Mouse (Mus musculus): ENCODE data around the gene Stam.

Stam gene

GRCm38 (mm10) chr2:14146913-14147312 is 73.0 kb downstream of the Stam start:
- DNase-seq (ENCODE audit: low read depth, low spot score), result peak; percentile 50

GRCm38 (mm10) chr2:14150829-14151228 is 76.9 kb downstream of the Stam start:
- Histone ChIP-seq H3K36me3 (ENCODE audit: control insufficient read depth, insufficient read depth, low read length, poor library complexity, severe bottlenecking) (no peaks in the 10 kb centered on the region), H3K27me3 (ENCODE audit: control insufficient read depth, insufficient read depth, low read length, poor library complexity, severe bottlenecking) (no peaks in the 10 kb centered on the region)
- DNase-seq (ENCODE audit: low read depth, low spot score), result peak; percentile 48

More at GRCm38 (mm10) chr2:14146913-14147312, 73.0 kb downstream of the Stam start:
- Histone ChIP-seq H3K36me3 (ENCODE audit: control insufficient read depth, insufficient read depth, low read length, poor library complexity, severe bottlenecking) (peaks cover 3% of the 10 kb centered on the region; the same call in 1 of the 2 replicates), H3K27me3 (ENCODE audit: control insufficient read depth, insufficient read depth, low read length, poor library complexity, severe bottlenecking) (no peaks in the 10 kb centered on the region)

- DNase-seq (ENCODE audit: low read depth, low spot score), result no peak
- Histone ChIP-seq H3K36me3 (ENCODE audit: control insufficient read depth, insufficient read depth, low read length, poor library complexity, severe bottlenecking) (no peaks in the 10 kb centered on the region), H3K27me3 (ENCODE audit: control insufficient read depth, insufficient read depth, low read length, poor library complexity, severe bottlenecking) (no peaks in the 10 kb centered on the region)
These were observed 78.0 kb downstream of the Stam start for GRCm38 (mm10) chr2:14151854-14152253.

- no peaks in the 10 kb centered on the region for H3K36me3 ChIP-seq (ENCODE audit: control insufficient read depth, insufficient read depth, low read length, poor library complexity, severe bottlenecking)
- no peaks in the 10 kb centered on the region for H3K27me3 ChIP-seq (ENCODE audit: control insufficient read depth, insufficient read depth, low read length, poor library complexity, severe bottlenecking)
- DNase-seq (ENCODE audit: low read depth, low spot score), result no peak
These were observed 85.1 kb downstream of the Stam start for GRCm38 (mm10) chr2:14159047-14159446.

- DNase-seq (ENCODE audit: low read depth, low spot score), result peak; percentile 7
- Histone ChIP-seq H3K27me3 (ENCODE audit: control insufficient read depth, insufficient read depth, low read length, poor library complexity, severe bottlenecking) (no peaks in the 10 kb centered on the region), H3K36me3 (ENCODE audit: control insufficient read depth, insufficient read depth, low read length, poor library complexity, severe bottlenecking) (no peaks in the 10 kb centered on the region)
These were observed 85.9 kb downstream of the Stam start for GRCm38 (mm10) chr2:14159756-14160155.

GRCm38 (mm10) chr2:14164459-14165030 is 90.6 kb downstream of the Stam start:
- Histone ChIP-seq H3K36me3 (ENCODE audit: control insufficient read depth, insufficient read depth, low read length, poor library complexity, severe bottlenecking) (no peaks in the 10 kb centered on the region), H3K27me3 (ENCODE audit: control insufficient read depth, insufficient read depth, low read length, poor library complexity, severe bottlenecking) (no peaks in the 10 kb centered on the region)
- no peak for DNase-seq (ENCODE audit: low read depth, low spot score)

- H3K27me3 ChIP-seq (ENCODE audit: control insufficient read depth, insufficient read depth, low read length, poor library complexity, severe bottlenecking), result no peaks in the 10 kb centered on the region
- no peaks in the 10 kb centered on the region for H3K36me3 ChIP-seq (ENCODE audit: control insufficient read depth, insufficient read depth, low read length, poor library complexity, severe bottlenecking)
- DNase-seq (ENCODE audit: low read depth, low spot score), result no peak
These were observed 91.2 kb downstream of the Stam start for GRCm38 (mm10) chr2:14165066-14165465.

GRCm38 (mm10) chr2:14165618-14166344 is 91.9 kb downstream of the Stam start:
- no peak for DNase-seq (ENCODE audit: low read depth, low spot score)
- Histone ChIP-seq H3K36me3 (ENCODE audit: control insufficient read depth, insufficient read depth, low read length, poor library complexity, severe bottlenecking) (no peaks in the 10 kb centered on the region), H3K27me3 (ENCODE audit: control insufficient read depth, insufficient read depth, low read length, poor library complexity, severe bottlenecking) (no peaks in the 10 kb centered on the region)

- no peaks in the 10 kb centered on the region for H3K36me3 ChIP-seq (ENCODE audit: control insufficient read depth, insufficient read depth, low read length, poor library complexity, severe bottlenecking)
- no peak for DNase-seq (ENCODE audit: low read depth, low spot score)
These were observed 93.8 kb downstream of the Stam start for GRCm38 (mm10) chr2:14167721-14168120.

GRCm38 (mm10) chr2:14174334-14174733 is 100.4 kb downstream of the Stam start, which contains the start of gene Tmem236:
Gene Tmem236 (plus strand): TSS chr2:14174523.
- no peaks in the 10 kb centered on the region for H3K27me3 ChIP-seq (ENCODE audit: control insufficient read depth, insufficient read depth, low read length, poor library complexity, severe bottlenecking)
- H3K36me3 ChIP-seq (ENCODE audit: control insufficient read depth, insufficient read depth, low read length, poor library complexity, severe bottlenecking), result no peaks in the 10 kb centered on the region
- DNase-seq (ENCODE audit: low read depth, low spot score), result no peak

More at GRCm38 (mm10) chr2:14167721-14168120, 93.8 kb downstream of the Stam start:
- no peaks in the 10 kb centered on the region for H3K27me3 ChIP-seq (ENCODE audit: control insufficient read depth, insufficient read depth, low read length, poor library complexity, severe bottlenecking)

- Histone ChIP-seq H3K36me3 (ENCODE audit: control insufficient read depth, insufficient read depth, low read length, poor library complexity, severe bottlenecking) (no peaks in the 10 kb centered on the region), H3K27me3 (ENCODE audit: control insufficient read depth, insufficient read depth, low read length, poor library complexity, severe bottlenecking) (no peaks in the 10 kb centered on the region)
- no peak for DNase-seq (ENCODE audit: low read depth, low spot score)
These were observed 102.7 kb downstream of the Stam start for GRCm38 (mm10) chr2:14176460-14177193.

- H3K27me3 ChIP-seq (ENCODE audit: control insufficient read depth, insufficient read depth, low read length, poor library complexity, severe bottlenecking), result no peaks in the 10 kb centered on the region
- no peaks in the 10 kb centered on the region for H3K36me3 ChIP-seq (ENCODE audit: control insufficient read depth, insufficient read depth, low read length, poor library complexity, severe bottlenecking)
- no peak for DNase-seq (ENCODE audit: low read depth, low spot score)
These were observed 110.5 kb downstream of the Stam start for GRCm38 (mm10) chr2:14184375-14184774.

- no peak for DNase-seq (ENCODE audit: low read depth, low spot score)
- no peaks in the 10 kb centered on the region for H3K36me3 ChIP-seq (ENCODE audit: control insufficient read depth, insufficient read depth, low read length, poor library complexity, severe bottlenecking)
- H3K27me3 ChIP-seq (ENCODE audit: control insufficient read depth, insufficient read depth, low read length, poor library complexity, severe bottlenecking), result no peaks in the 10 kb centered on the region
These were observed 116.8 kb downstream of the Stam start for GRCm38 (mm10) chr2:14190684-14191083.

- no peaks in the 10 kb centered on the region for H3K36me3 ChIP-seq (ENCODE audit: control insufficient read depth, insufficient read depth, low read length, poor library complexity, severe bottlenecking)
- H3K27me3 ChIP-seq (ENCODE audit: control insufficient read depth, insufficient read depth, low read length, poor library complexity, severe bottlenecking), result no peaks in the 10 kb centered on the region
- no peak for DNase-seq (ENCODE audit: low read depth, low spot score)
These were observed 117.7 kb downstream of the Stam start for GRCm38 (mm10) chr2:14191601-14192000.

- DNase-seq (ENCODE audit: low read depth, low spot score), result peak; percentile 29
- H3K27me3 ChIP-seq (ENCODE audit: control insufficient read depth, insufficient read depth, low read length, poor library complexity, severe bottlenecking), result no peaks in the 10 kb centered on the region
- H3K36me3 ChIP-seq (ENCODE audit: control insufficient read depth, insufficient read depth, low read length, poor library complexity, severe bottlenecking), result no peaks in the 10 kb centered on the region
These were observed 118.1 kb downstream of the Stam start for GRCm38 (mm10) chr2:14192046-14192445.
